In the genomic region with DNA sequence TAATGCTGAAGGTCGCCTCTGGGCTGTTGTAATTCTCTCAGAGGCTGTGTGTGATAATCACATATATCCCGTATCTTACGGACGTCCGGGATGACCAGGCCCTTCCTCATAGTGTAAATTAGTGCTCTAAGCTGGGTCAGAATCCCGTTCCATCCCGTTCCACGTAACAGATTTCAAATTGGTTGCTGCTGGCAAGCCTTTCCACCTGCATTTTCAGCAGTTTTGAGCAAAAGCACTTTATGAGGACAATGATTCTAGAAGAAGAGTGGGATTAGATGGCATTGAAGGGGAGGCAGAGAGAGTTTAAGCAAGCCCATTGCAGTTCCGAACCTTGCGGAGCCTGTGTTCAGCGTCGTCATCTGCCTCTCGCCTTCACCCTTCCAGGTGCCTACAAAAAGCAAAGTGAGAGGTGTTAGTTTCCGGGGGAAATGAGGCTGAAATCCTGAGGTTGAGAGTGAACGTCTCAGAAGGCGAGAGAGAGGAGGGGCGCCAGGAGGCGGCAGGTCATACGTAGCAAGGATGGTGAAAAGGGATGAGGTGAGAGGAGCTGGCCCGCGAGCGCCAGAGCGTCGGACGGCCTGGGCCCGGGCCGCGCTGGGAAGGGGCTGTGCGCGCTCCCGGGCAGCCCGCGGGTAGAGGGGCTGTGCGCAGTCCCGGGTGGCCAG, we compare ENCODE assay signal across 8 mouse cellular contexts. TPM values are rescaled to one million over a fixed set of nuclear protein-coding genes. Genes with fewer than 3 reads are reported as not detected.
DNase-seq lines count a peak whose midpoint lies in the region; ATAC-seq and TF ChIP-seq lines count a peak whose summit lies in the region.

No protein-coding gene starts in this region.

- peaks cover 0 to 6% of the 10 kb centered on the region in 2 experiments; a peak in 2 of 4 replicates for H3K36me3 ChIP-seq in MEL (ENCODE audit: control insufficient read depth in 1 of 2, insufficient read depth in 2 of 2, low read length in 2 of 2)
- H3K36me3 ChIP-seq in embryonic facial prominence, embryonic 15.5 days = no peaks in the 10 kb centered on the region
- H3K36me3 ChIP-seq in hindbrain, postnatal 0 days (ENCODE audit: insufficient read depth, low read length) = no peaks in the 10 kb centered on the region
- no peaks in the 10 kb centered on the region for H3K36me3 ChIP-seq in midbrain, embryonic 14.5 days (ENCODE audit: control insufficient read depth, insufficient read depth, low read length)

- TF ChIP-seq RAD21 in MEL (IDR thresholded peaks at IDR 0.05; ENCODE audit: low read depth, low read length) = no peak

- peak overlapping the region; percentile 72 for H3K9ac ChIP-seq in MEL (ENCODE audit: control insufficient read depth, low read depth, low read length, poor library complexity, severe bottlenecking)
- H3K9ac ChIP-seq in embryonic facial prominence, embryonic 15.5 days = peak overlapping the region; percentile 85
- H3K9ac ChIP-seq in hindbrain, postnatal 0 days (replicated peaks; ENCODE audit: low read length) = peak overlapping the region; percentile 82
- peak overlapping the region; percentile 80 for H3K9ac ChIP-seq in midbrain, embryonic 14.5 days (replicated peaks; ENCODE audit: low read length)

- H3K4me1 ChIP-seq in MEL (ENCODE audit: control insufficient read depth in 1 of 2, insufficient read depth in 2 of 2, low read length in 2 of 2) = peaks cover 2 to 6% of the 10 kb centered on the region in 2 experiments; a peak in 2 of 4 replicates
- H3K4me1 ChIP-seq in embryonic facial prominence, embryonic 15.5 days = peaks cover 19% of the 10 kb centered on the region
- 0 out of 2 replicates have a peak, but pooled peaks cover 9% of the 10 kb centered on the region for H3K4me1 ChIP-seq in hindbrain, postnatal 0 days (ENCODE audit: insufficient read depth, low read length)
- H3K4me1 ChIP-seq in midbrain, embryonic 14.5 days (ENCODE audit: control insufficient read depth, insufficient read depth, low read length) = peaks cover 19% of the 10 kb centered on the region; the same call in 1 of the 2 replicates

- H3K4me2 ChIP-seq in embryonic facial prominence, embryonic 15.5 days (replicated peaks) = peak overlapping the region; percentile 62
- H3K4me2 ChIP-seq in hindbrain, postnatal 0 days (ENCODE audit: low read depth, low read length) = peak overlapping the region; percentile 80
- peak overlapping the region; percentile 61 for H3K4me2 ChIP-seq in midbrain, embryonic 14.5 days (ENCODE audit: low read length)

- no peaks in the 10 kb centered on the region for H3K9me3 ChIP-seq in MEL (replicated peaks; ENCODE audit: insufficient read depth, low read length)
- H3K9me3 ChIP-seq in embryonic facial prominence, embryonic 15.5 days (replicated peaks) = no peaks in the 10 kb centered on the region
- no peaks in the 10 kb centered on the region for H3K9me3 ChIP-seq in hindbrain, postnatal 0 days (ENCODE audit: low read length)
- no peaks in the 10 kb centered on the region for H3K9me3 ChIP-seq in midbrain, embryonic 14.5 days (ENCODE audit: control insufficient read depth, low read length)

- H3K79me2 ChIP-seq in MEL (ENCODE audit: control insufficient read depth, insufficient read depth, low read length, poor library complexity) = no peaks in the 10 kb centered on the region; the same call in 1 of the 2 replicates

- H3K27ac ChIP-seq in left cerebral cortex, adult 2 months = peak overlapping the region; percentile 84
- H3K27ac ChIP-seq in MEL (ENCODE audit: control insufficient read depth, low read depth, low read length) = no peak overlapping the region
- H3K27ac ChIP-seq in embryonic facial prominence, embryonic 15.5 days (replicated peaks) = peak overlapping the region; percentile 88
- peak overlapping the region; percentile 87 for H3K27ac ChIP-seq in hindbrain, postnatal 0 days
- H3K27ac ChIP-seq in midbrain, embryonic 14.5 days (replicated peaks; ENCODE audit: low read depth, low read length) = peak overlapping the region; percentile 90

- ATAC-seq in embryonic facial prominence, embryonic 15.5 days (ENCODE audit: insufficient number of reproducible peaks, low FRiP score, low TSS enrichment, low read depth) = peak; percentile 74
- ATAC-seq in hindbrain, postnatal 0 days = peak; percentile 82
- peak; percentile 85 for ATAC-seq in midbrain, embryonic 14.5 days (ENCODE audit: low FRiP score, low TSS enrichment)

- under 1% methylated on average over 35 of the region's 35 CpGs for WGBS in embryonic facial prominence, embryonic 15.5 days
- 1% methylated on average over 35 of the region's 35 CpGs for WGBS in hindbrain, postnatal 0 days
- WGBS in midbrain, embryonic 14.5 days = under 1% methylated on average over 35 of the region's 35 CpGs

- no peaks in the 10 kb centered on the region for H3K27me3 ChIP-seq in MEL (ENCODE audit: control insufficient read depth in 1 of 2, insufficient read depth in 2 of 2, low read length in 2 of 2)
- H3K27me3 ChIP-seq in embryonic facial prominence, embryonic 15.5 days = no peaks in the 10 kb centered on the region
- H3K27me3 ChIP-seq in hindbrain, postnatal 0 days (ENCODE audit: insufficient read depth, low read length) = no peaks in the 10 kb centered on the region
- H3K27me3 ChIP-seq in midbrain, embryonic 14.5 days (ENCODE audit: control insufficient read depth, insufficient read depth, low read length) = no peaks in the 10 kb centered on the region

- peak in 1 of 2 experiments; percentile 34 for DNase-seq in left cerebral cortex, adult 2 months (ENCODE audit: extremely low spot score in 1 of 2, low spot score in 2 of 2)
- no peak for DNase-seq in left cerebral cortex, postnatal 4 days
- no peak for DNase-seq in MEL (ENCODE audit: low read depth, low spot score)
- peak; percentile 57 for DNase-seq in hindbrain, postnatal 0 days (ENCODE audit: low spot score)
- no peak for DNase-seq in midbrain, embryonic 14.5 days
- no peak for DNase-seq in adrenal gland, postnatal 4 days (ENCODE audit: low spot score in 2 of 2)
- no peak for DNase-seq in gastrocnemius, postnatal 4 days (ENCODE audit: low spot score in 2 of 2)

- intact Hi-C loops in left cerebral cortex, adult 2 months (cut with DNase I) = loop anchor here (5.0 kb wide), 1 partner anchor 81 kb away; no protein-coding TSS in a partner anchor
- intact Hi-C loops in left cerebral cortex, postnatal 4 days (cut with DNase I) = no loop called here

- TF ChIP-seq EP300 in MEL (IDR thresholded peaks at IDR 0.05; ENCODE audit: low read depth in 1 of 2, low read length in 2 of 2) = no peak

- no peak for TF ChIP-seq POLR2A in MEL (IDR thresholded peaks at IDR 0.05; ENCODE audit: control insufficient read depth in 1 of 2, insufficient read depth in 1 of 2, low read depth in 1 of 2, low read length in 2 of 2, poor library complexity in 1 of 2)

- TF ChIP-seq CTCF in left cerebral cortex, adult 2 months (IDR thresholded peaks at IDR 0.05) = no peak
- TF ChIP-seq CTCF in MEL (IDR thresholded peaks at IDR 0.05 in 2 of 3, conservative IDR thresholded peaks at IDR 0.05 in 1 of 3; ENCODE audit: control insufficient read depth in 1 of 3, insufficient read depth in 1 of 3, low read depth in 2 of 3, low read length in 3 of 3, poor library complexity in 1 of 3, severe bottlenecking in 1 of 3) = no peak
- no peak for TF ChIP-seq CTCF in hindbrain, postnatal 0 days (IDR thresholded peaks at IDR 0.05; ENCODE audit: low read depth)

- H3K4me3 ChIP-seq in left cerebral cortex, adult 2 months = peak overlapping the region; percentile 77
- H3K4me3 ChIP-seq in MEL (ENCODE audit: control insufficient read depth in 1 of 2, insufficient read depth in 1 of 2, low read depth in 2 of 2, low read length in 2 of 2) = peak overlapping the region; percentile 65 to 68
- peak overlapping the region; percentile 79 for H3K4me3 ChIP-seq in embryonic facial prominence, embryonic 15.5 days (replicated peaks)
- H3K4me3 ChIP-seq in hindbrain, postnatal 0 days (ENCODE audit: low read length) = peak overlapping the region; percentile 74
- peak overlapping the region; percentile 70 for H3K4me3 ChIP-seq in midbrain, embryonic 14.5 days (replicated peaks; ENCODE audit: low read depth, low read length)

RNA-seq across cellular contexts. Expression of gene Paip2b, which starts 0.5 kb away (rescaled TPM):
- total RNA-seq in left cerebral cortex, adult 2 months (2021) = 10 to 100 TPM; 47.7 to 61.7 TPM
- total RNA-seq in left cerebral cortex, postnatal 4 days (2021) = 10 to 100 TPM; 58.2 to 70.8 TPM
- total RNA-seq in MEL (2012; rRNA removed) = 16.0 and 21.0 TPM in 2 replicates
- polyA plus RNA-seq in MEL (2012; ENCODE audit: insufficient read depth in 1 of 2, insufficient read length in 2 of 2, low read depth in 1 of 2, low replicate concordance in 2 of 2, missing spikeins in 1 of 2) = 10 to 100 TPM in 1 of 2 experiments, not detected in 1; 18.4 TPM
- 19.9 and 20.4 TPM in 2 replicates for polyA plus RNA-seq in embryonic facial prominence, embryonic 15.5 days (2015; fragmentation: Nextera tagmentation; extraction: Ambion mirVana)
- total RNA-seq in hindbrain, postnatal 0 days (2014; rRNA removed) = 45.3 and 46.9 TPM in 2 replicates
- polyA plus RNA-seq in hindbrain, postnatal 0 days (2015; fragmentation: Nextera tagmentation; extraction: Ambion mirVana) = 27.9 and 30.8 TPM in 2 replicates
- 25.7 and 35.4 TPM in 2 replicates for polyA plus RNA-seq in midbrain, embryonic 14.5 days (2014; fragmentation: Nextera tagmentation; extraction: Ambion mirVana)
- total RNA-seq in adrenal gland, postnatal 4 days (2021) = 10 to 100 TPM; 32.5 to 36.2 TPM
- 10 to 100 TPM; 32.6 to 32.7 TPM for total RNA-seq in gastrocnemius, postnatal 4 days (2021)

RNA-seq across cellular contexts. Expression of gene Zfp638, which starts 35.8 kb away (rescaled TPM):
- total RNA-seq in left cerebral cortex, adult 2 months (2021) = 100 to 1,000 TPM; 132 to 134 TPM
- total RNA-seq in left cerebral cortex, postnatal 4 days (2021) = 100 to 1,000 TPM; 148 to 161 TPM
- total RNA-seq in MEL (2012; rRNA removed) = 50.1 and 53.0 TPM in 2 replicates
- 10 to 100 TPM; 61.2 to 69.0 TPM for polyA plus RNA-seq in MEL (2012; ENCODE audit: insufficient read depth in 1 of 2, insufficient read length in 2 of 2, low read depth in 1 of 2, low replicate concordance in 2 of 2, missing spikeins in 1 of 2)
- 52.7 and 56.5 TPM in 2 replicates for polyA plus RNA-seq in embryonic facial prominence, embryonic 15.5 days (2015; fragmentation: Nextera tagmentation; extraction: Ambion mirVana)
- 78.9 and 91.2 TPM in 2 replicates for total RNA-seq in hindbrain, postnatal 0 days (2014; rRNA removed)
- 55.2 and 57.8 TPM in 2 replicates for polyA plus RNA-seq in hindbrain, postnatal 0 days (2015; fragmentation: Nextera tagmentation; extraction: Ambion mirVana)
- polyA plus RNA-seq in midbrain, embryonic 14.5 days (2014; fragmentation: Nextera tagmentation; extraction: Ambion mirVana) = 108 and 110 TPM in 2 replicates
- total RNA-seq in adrenal gland, postnatal 4 days (2021) = 100 to 1,000 TPM in 1 of 2 experiments, 10 to 100 TPM in 1; 99.9 to 101 TPM
- total RNA-seq in gastrocnemius, postnatal 4 days (2021) = 10 to 100 TPM; 61.7 to 82.4 TPM

RNA-seq across cellular contexts. Expression of gene Nagk, which starts 36.3 kb away (rescaled TPM):
- 10 to 100 TPM; 48.2 to 50.3 TPM for total RNA-seq in left cerebral cortex, adult 2 months (2021)
- total RNA-seq in left cerebral cortex, postnatal 4 days (2021) = 10 to 100 TPM; 76.7 to 83.1 TPM
- total RNA-seq in MEL (2012; rRNA removed) = 3.6 and 5.0 TPM in 2 replicates
- 1 to 10 TPM in 1 of 2 experiments, not detected in 1; 6.3 TPM for polyA plus RNA-seq in MEL (2012; ENCODE audit: insufficient read depth in 1 of 2, insufficient read length in 2 of 2, low read depth in 1 of 2, low replicate concordance in 2 of 2, missing spikeins in 1 of 2)
- polyA plus RNA-seq in embryonic facial prominence, embryonic 15.5 days (2015; fragmentation: Nextera tagmentation; extraction: Ambion mirVana) = 68.2 and 70.3 TPM in 2 replicates
- total RNA-seq in hindbrain, postnatal 0 days (2014; rRNA removed) = 58.1 and 70.0 TPM in 2 replicates
- 92.0 and 103 TPM in 2 replicates for polyA plus RNA-seq in hindbrain, postnatal 0 days (2015; fragmentation: Nextera tagmentation; extraction: Ambion mirVana)
- 85.8 and 100 TPM in 2 replicates for polyA plus RNA-seq in midbrain, embryonic 14.5 days (2014; fragmentation: Nextera tagmentation; extraction: Ambion mirVana)
- total RNA-seq in adrenal gland, postnatal 4 days (2021) = 10 to 100 TPM; 65.5 to 70.1 TPM
- total RNA-seq in gastrocnemius, postnatal 4 days (2021) = 10 to 100 TPM; 23.5 to 28.6 TPM

RNA-seq across cellular contexts. Expression of gene Tex261, which starts 55.5 kb away (rescaled TPM):
- total RNA-seq in left cerebral cortex, adult 2 months (2021) = 10 to 100 TPM; 49.1 to 53.9 TPM
- total RNA-seq in left cerebral cortex, postnatal 4 days (2021) = 10 to 100 TPM; 51.3 to 58.7 TPM
- total RNA-seq in MEL (2012; rRNA removed) = 51.1 and 56.2 TPM in 2 replicates
- 100 to 1,000 TPM in 1 of 2 experiments, not detected in 1; 104 TPM for polyA plus RNA-seq in MEL (2012; ENCODE audit: insufficient read depth in 1 of 2, insufficient read length in 2 of 2, low read depth in 1 of 2, low replicate concordance in 2 of 2, missing spikeins in 1 of 2)
- 88.5 and 92.0 TPM in 2 replicates for polyA plus RNA-seq in embryonic facial prominence, embryonic 15.5 days (2015; fragmentation: Nextera tagmentation; extraction: Ambion mirVana)
- 44.5 and 56.6 TPM in 2 replicates for total RNA-seq in hindbrain, postnatal 0 days (2014; rRNA removed)
- 78.3 and 81.1 TPM in 2 replicates for polyA plus RNA-seq in hindbrain, postnatal 0 days (2015; fragmentation: Nextera tagmentation; extraction: Ambion mirVana)
- 59.0 and 62.3 TPM in 2 replicates for polyA plus RNA-seq in midbrain, embryonic 14.5 days (2014; fragmentation: Nextera tagmentation; extraction: Ambion mirVana)
- 10 to 100 TPM; 93.7 to 93.9 TPM for total RNA-seq in adrenal gland, postnatal 4 days (2021)
- total RNA-seq in gastrocnemius, postnatal 4 days (2021) = 10 to 100 TPM; 48.6 to 53.3 TPM
